Mouse (Mus musculus) limb, embryonic 14.5 days (tissue): ENCODE data around the gene Zic2. TPM values are rescaled to one million over a fixed set of nuclear protein-coding genes. Genes with fewer than 3 reads are reported as not detected.

Experiments used
- ATAC-seq: fragments of 200-750 bp; cut with Nextera tagmentation; 2 replicates; pipeline ENCODE4 v1.8.0; 2017; ENCODE audit warnings: low read depth, moderate number of reproducible peaks, moderate TSS enrichment; ENCODE audit not compliant: low FRiP score
- DNase-seq: peaks from one replicate; pipeline ENCODE4 v3.0.0-alpha.2; 2015; ENCODE audit warnings: low spot score
- H3K27ac ChIP-seq: fragments of 300-500 bp; sonication (generic); replicated peaks from 2 replicates; pipeline ENCODE4 v1.5.1; 2014; ENCODE audit warnings: low read depth, mild to moderate bottlenecking, low read length, moderate library complexity, mixed read lengths
- H3K27me3 ChIP-seq: fragments of 300-500 bp; sonication (generic); 2 replicates; pipeline ENCODE4 v1.6.1; 2014; ENCODE audit warnings: low read length, mixed read lengths; ENCODE audit not compliant: control insufficient read depth, insufficient read depth
- H3K36me3 ChIP-seq: fragments of 300-500 bp; sonication (generic); 2 replicates; pipeline ENCODE4 v1.6.1; 2014; ENCODE audit warnings: mild to moderate bottlenecking, low read length, moderate library complexity, mixed read lengths; ENCODE audit not compliant: control insufficient read depth, insufficient read depth
- H3K4me1 ChIP-seq: fragments of 300-500 bp; sonication (generic); 2 replicates; pipeline ENCODE4 v1.6.1; 2014; ENCODE audit warnings: antibody characterized with exemption, low read length, mixed read lengths; ENCODE audit not compliant: control insufficient read depth, insufficient read depth
- H3K4me2 ChIP-seq: fragments of 300-500 bp; sonication (generic); replicated peaks from 2 replicates; pipeline ENCODE4 v1.6.1; 2014; ENCODE audit warnings: low read depth, mild to moderate bottlenecking, low read length, moderate library complexity; ENCODE audit not compliant: severe bottlenecking
- H3K4me3 ChIP-seq: fragments of 300-500 bp; sonication (generic); replicated peaks from 2 replicates; pipeline ENCODE4 v1.5.1; 2014; ENCODE audit warnings: low read length
- H3K9ac ChIP-seq: fragments of 300-500 bp; sonication (generic); 2 replicates; pipeline ENCODE4 v1.6.1; 2014; ENCODE audit warnings: mild to moderate bottlenecking, low read depth, low read length, moderate library complexity; ENCODE audit not compliant: severe bottlenecking
- H3K9me3 ChIP-seq: fragments of 300-500 bp; sonication (generic); 2 replicates; pipeline ENCODE4 v1.6.1; 2016; ENCODE audit warnings: low read length; ENCODE audit not compliant: control insufficient read depth
- POLR2A ChIP-seq: fragments of 200-500 bp; IDR thresholded peaks from 2 replicates; pipeline ENCODE4 v1.8.0; 2012; ENCODE audit warnings: inconsistent platforms, mild to moderate bottlenecking, moderate library complexity, borderline replicate concordance; ENCODE audit not compliant: insufficient read depth, insufficient read length; ENCODE audit errors: extremely low read depth
- WGBS: fragments of 180-500 bp; shearing (Covaris S2); extraction: QIAGEN DNeasy Blood & Tissue Kit; methylation state at CpG from one replicate; pipeline ENCODE4 v1.1.7; 2014; 5-methylcytosine and 5-hydroxymethylcytosine counted together
- polyA plus RNA-seq, 2 experiments: library from polyadenylated mRNA; depleted of rRNA in 1 of 2; stranded (reverse) in 1 of 2; unstranded in 1 of 2; fragments of >200 nt; fragmentation: Nextera tagmentation in 1 of 2; extraction: Ambion mirVana in 1 of 2; gene quantifications; 2 replicates each; pipeline versions ENCODE4 v1.2.1 to v1.2.3; 2012 to 2014

The Zic2 gene
- polyA plus RNA-seq (2012; rRNA removed) (4.0 and 6.0 TPM in 2 replicates), polyA plus RNA-seq (2014; fragmentation: Nextera tagmentation; extraction: Ambion mirVana) (0.80 and 1.1 TPM in 2 replicates)

DNA sequence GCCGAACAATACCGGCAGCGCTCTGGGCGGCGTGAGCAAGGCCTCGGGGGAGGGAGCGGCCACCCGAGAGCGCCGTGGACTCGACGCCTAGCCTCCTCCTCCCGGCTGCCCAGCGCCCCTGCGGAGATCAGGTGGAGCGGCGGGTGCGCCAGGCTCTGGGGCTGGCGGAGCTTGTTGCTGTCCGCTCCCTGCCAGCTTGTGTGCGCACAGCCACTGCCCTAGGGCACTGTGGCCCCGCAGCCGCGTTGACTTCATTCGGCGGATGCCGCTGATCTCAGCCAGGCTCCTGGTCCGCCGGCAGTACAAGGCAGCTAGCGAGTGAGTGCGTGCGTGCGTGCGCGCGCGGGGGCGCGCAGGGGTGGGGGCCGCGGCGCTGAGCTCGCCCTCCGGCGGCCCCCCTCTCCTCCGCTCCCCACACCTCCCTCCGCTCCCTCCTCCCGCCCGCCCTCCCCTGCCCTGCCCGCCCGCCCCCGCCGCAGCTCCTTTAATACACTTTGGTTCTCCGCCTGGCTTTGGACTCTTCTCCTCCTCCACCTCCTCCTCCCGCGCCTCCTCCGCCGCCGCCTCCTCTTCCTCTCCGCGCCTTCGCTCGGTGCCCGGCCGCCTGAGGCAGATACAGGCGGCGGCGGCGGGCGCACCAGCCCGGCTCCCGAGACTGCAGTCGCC lies at the start of gene Zic2:
Gene Zic2 (plus strand): TSS at position 545 of the 666 bp plus-strand sequence.
- Histone ChIP-seq H3K9me3 (no peaks in the 10 kb centered on the region), H3K27me3 (peaks cover 78% of the 10 kb centered on the region), H3K4me2 (peak within 1 kb of the TSS; percentile 65), H3K36me3 (no peaks in the 10 kb centered on the region), H3K9ac (peak within 1 kb of the TSS; percentile 66), H3K4me3 (peak within 1 kb of the TSS; percentile 58), H3K27ac (peak within 1 kb of the TSS; percentile 85), H3K4me1 (peaks cover 7% of the 10 kb centered on the region; the same call in 1 of the 2 replicates)
- 0 out of 2 replicates have a peak, but pooled peaks have one; percentile 39 for TF ChIP-seq POLR2A
- WGBS: 0% methylated on average over 29 of the region's 73 CpGs
- DNase-seq (no peak), ATAC-seq (peak; percentile 60)

DNA sequence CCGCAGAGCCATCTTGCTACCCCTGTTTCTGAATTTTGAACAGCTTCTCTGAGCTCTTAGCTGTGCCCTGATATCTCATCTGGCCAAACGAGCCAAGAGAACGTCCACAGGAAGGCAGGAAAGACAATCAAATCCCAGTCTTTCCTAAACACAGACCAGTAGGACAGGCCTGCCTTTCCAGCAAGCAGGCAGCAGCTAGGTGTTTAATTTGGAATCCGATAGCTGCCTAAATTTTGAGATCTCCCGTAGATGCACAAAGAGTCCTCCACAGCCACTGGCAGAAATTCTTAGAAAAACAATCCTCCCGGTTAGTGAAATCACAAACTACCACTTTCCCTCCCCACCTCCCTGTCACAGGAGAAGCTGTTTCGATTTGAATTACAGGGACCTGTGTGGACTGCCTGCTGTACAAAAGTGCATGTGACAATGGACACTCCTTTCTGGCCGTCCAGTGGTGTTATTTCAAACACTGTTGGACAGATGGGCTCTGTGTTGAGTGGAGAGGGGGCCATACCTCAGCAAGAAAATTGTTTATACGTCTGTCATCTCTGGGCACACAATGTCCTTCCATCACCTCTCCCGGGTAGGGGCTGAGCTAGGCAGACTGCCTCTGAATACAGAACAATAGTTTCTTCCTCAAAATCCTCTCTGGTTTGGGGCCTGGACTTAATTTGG lies 48.6 kb upstream of the Zic2 start:
- no peak overlapping the region for H3K27ac ChIP-seq

DNA sequence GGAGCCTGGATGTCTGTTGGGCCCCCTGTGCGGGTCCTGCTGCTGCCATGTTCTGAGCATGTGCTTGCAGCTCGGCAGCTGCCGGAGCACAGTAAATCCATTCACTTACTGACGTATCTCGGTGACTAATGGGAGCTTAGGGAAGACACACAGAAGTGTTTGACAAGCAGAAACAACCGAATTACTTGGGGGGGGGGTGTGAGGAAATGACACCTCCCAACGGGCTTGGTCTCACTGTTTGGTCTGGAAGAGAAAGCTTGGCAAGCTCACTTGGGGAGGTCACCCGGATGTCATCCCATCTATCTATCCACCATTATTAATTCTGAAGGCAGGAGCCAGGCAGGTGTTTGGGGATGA lies 48.1 kb upstream of the Zic2 start:
- 43% methylated on average over 8 of the region's 8 CpGs for WGBS

More for the DNA sequence above, 48.6 kb upstream of the Zic2 start:
- no peak overlapping the region for H3K4me3 ChIP-seq
- H3K9ac ChIP-seq: no peak overlapping the region
- no peak overlapping the region for H3K4me2 ChIP-seq
- DNase-seq (no peak), ATAC-seq (no peak)
- H3K9me3 ChIP-seq: no peaks in the 10 kb centered on the region
- 48% methylated on average over 10 of the region's 10 CpGs for WGBS
- no peaks in the 10 kb centered on the region for H3K27me3 ChIP-seq
- no peak for TF ChIP-seq POLR2A
- no peaks in the 10 kb centered on the region for H3K4me1 ChIP-seq
- H3K36me3 ChIP-seq: no peaks in the 10 kb centered on the region

DNA sequence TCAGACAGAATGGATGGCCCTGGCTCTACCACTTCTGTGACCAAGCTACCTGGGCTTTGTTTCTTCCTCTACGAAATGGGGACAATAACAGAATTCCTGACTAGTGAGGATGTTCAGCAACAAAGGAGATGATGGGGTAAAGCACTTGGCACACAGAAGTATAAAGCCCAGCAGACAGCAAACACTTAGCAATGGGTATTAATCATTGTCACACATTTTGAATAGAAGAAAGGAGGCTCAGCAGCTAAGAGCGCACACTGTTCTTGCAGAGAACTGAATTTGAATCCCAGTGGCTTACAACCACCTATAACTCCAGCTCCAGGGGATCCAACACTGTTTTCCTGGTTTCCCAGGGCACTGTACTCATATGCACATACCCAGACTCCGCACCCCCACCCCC lies 47.6 kb upstream of the Zic2 start:
- WGBS: 88% methylated on average over 3 of the region's 3 CpGs
- DNase-seq (no peak), ATAC-seq (no peak)
- no peak overlapping the region for H3K27ac ChIP-seq
- no peak for TF ChIP-seq POLR2A
- H3K4me2 ChIP-seq: no peak overlapping the region
- H3K4me1 ChIP-seq: no peaks in the 10 kb centered on the region
- H3K9me3 ChIP-seq: no peaks in the 10 kb centered on the region
- no peaks in the 10 kb centered on the region for H3K36me3 ChIP-seq
- H3K9ac ChIP-seq: no peak overlapping the region
- H3K4me3 ChIP-seq: no peak overlapping the region
- H3K27me3 ChIP-seq: no peaks in the 10 kb centered on the region

More for the DNA sequence above, 48.1 kb upstream of the Zic2 start:
- TF ChIP-seq POLR2A: no peak
- no peaks in the 10 kb centered on the region for H3K27me3 ChIP-seq
- no peaks in the 10 kb centered on the region for H3K4me1 ChIP-seq
- no peak overlapping the region for H3K9ac ChIP-seq
- no peak overlapping the region for H3K4me2 ChIP-seq
- H3K36me3 ChIP-seq: no peaks in the 10 kb centered on the region
- H3K4me3 ChIP-seq: no peak overlapping the region
- DNase-seq (no peak), ATAC-seq (no peak)
- H3K27ac ChIP-seq: no peak overlapping the region
- no peaks in the 10 kb centered on the region for H3K9me3 ChIP-seq

DNA sequence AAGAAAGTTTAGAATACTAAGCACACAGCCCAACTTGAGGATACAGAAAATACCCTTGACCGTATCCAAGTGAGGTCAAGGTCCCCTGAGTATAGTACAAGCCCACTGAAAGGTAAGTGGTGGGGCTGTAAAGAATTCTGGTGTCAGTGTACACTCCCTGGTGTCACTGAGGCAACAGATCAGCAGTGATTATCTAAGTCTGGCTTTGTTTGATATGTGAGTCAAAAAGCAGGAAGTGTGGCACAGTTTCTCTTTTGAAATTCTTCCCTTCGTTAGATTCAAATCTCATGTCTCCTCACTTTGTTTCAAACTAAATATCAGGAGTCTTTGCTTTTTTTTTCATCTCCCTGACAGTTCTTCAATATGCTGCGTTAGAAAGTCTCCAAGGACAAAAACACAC lies 42.7 kb upstream of the Zic2 start:
- no peaks in the 10 kb centered on the region for H3K4me1 ChIP-seq
- H3K36me3 ChIP-seq: no peaks in the 10 kb centered on the region
- no peak overlapping the region for H3K4me2 ChIP-seq
- no peak for ATAC-seq
- DNase-seq: no peak
- 80% methylated on average over 3 of the region's 3 CpGs for WGBS
- no peak overlapping the region for H3K9ac ChIP-seq
- H3K4me3 ChIP-seq: no peak overlapping the region
- no peak overlapping the region for H3K27ac ChIP-seq
- no peak for TF ChIP-seq POLR2A
- H3K27me3 ChIP-seq: no peaks in the 10 kb centered on the region
- H3K9me3 ChIP-seq: no peaks in the 10 kb centered on the region
